Mouse (Mus musculus) G1E (cell line): ENCODE results near the gene Fsip1. TPM values are rescaled to one million over a fixed set of nuclear protein-coding genes. Genes with fewer than 3 reads are reported as not detected.

Source experiments
- ATAC-seq: 2 replicates; pipeline ENCODE4 v1.8.0; 2016; ENCODE audit warnings: mild to moderate bottlenecking; ENCODE audit not compliant: insufficient number of reproducible peaks, poor library complexity, low FRiP score, severe bottlenecking; ENCODE audit errors: extremely low read depth
- DNase-seq: peaks from one replicate; pipeline ENCODE4 v3.0.0; 2012; ENCODE audit warnings: low spot score
- H3K27me3 ChIP-seq: 2 replicates; pipeline ENCODE4 v1.6.1; 2012; ENCODE audit warnings: mild to moderate bottlenecking, low read length, inconsistent platforms; ENCODE audit not compliant: insufficient read depth
- H3K36me3 ChIP-seq: replicated peaks from 2 replicates; pipeline ENCODE3; 2012; ENCODE audit warnings: mild to moderate bottlenecking, inconsistent platforms
- H3K4me1 ChIP-seq: 2 replicates; pipeline ENCODE4 v1.6.1; 2012; ENCODE audit warnings: low read depth, low read length, inconsistent platforms, mixed read lengths; ENCODE audit not compliant: insufficient read depth
- H3K4me3 ChIP-seq: 2 replicates; pipeline ENCODE4 v1.5.1; 2012; ENCODE audit warnings: low read depth, mild to moderate bottlenecking, inconsistent platforms, low read length, moderate library complexity, mixed read lengths
- H3K9me3 ChIP-seq: replicated peaks from 2 replicates; pipeline ENCODE4 v1.6.1; 2012; ENCODE audit warnings: inconsistent platforms
- CTCF ChIP-seq: IDR thresholded peaks from 2 replicates; pipeline ENCODE4 v1.5.1; 2012; ENCODE audit warnings: low read depth, low read length, inconsistent platforms, mixed read lengths
- GATA1 ChIP-seq: IDR thresholded peaks from 2 replicates; pipeline ENCODE4 v1.6.1; 2012; ENCODE audit warnings: borderline replicate concordance, low read length, inconsistent platforms, mixed read lengths
- GATA2 ChIP-seq: IDR thresholded peaks from 2 replicates; pipeline ENCODE4 v1.6.1; 2012; ENCODE audit warnings: low read depth, low read length, inconsistent platforms, borderline replicate concordance
- POLR2AphosphoS5 ChIP-seq: IDR thresholded peaks from 2 replicates; pipeline ENCODE4 v1.6.1; 2012; ENCODE audit warnings: low read depth, low read length, inconsistent platforms; ENCODE audit not compliant: insufficient replicate concordance
- TAL1 ChIP-seq: conservative IDR thresholded peaks from 2 replicates; pipeline ENCODE4 v1.6.1; 2012; ENCODE audit warnings: low read depth, low read length, inconsistent platforms, mixed read lengths
- polyA plus RNA-seq: library from polyadenylated mRNA; stranded (reverse); fragments of >175 nt; gene quantifications from 2 replicates; pipeline ENCODE4 v1.2.3, GENCODE M21; 2012
- total RNA-seq, 2 experiments: library from RNA; stranded (forward) in 1 of 2; stranded (reverse) in 1 of 2; fragments of 200-1000 nt in 1 of 2; fragments of >200 nt in 1 of 2; fragmentation: Nextera tagmentation in 1 of 2; gene quantifications; 2 replicates each; pipeline ENCODE4 v1.2.3; 2014 to 2017

The Fsip1 gene
- total and polyA plus RNA-seq, 3 experiments = 0.27 TPM; not detected in 2

GRCm38 (mm10) chr2:118199867-118200266, 56.9 kb downstream of the Fsip1 start:
- ATAC-seq (peak; percentile 57), DNase-seq (peak; percentile 20)
- no peak overlapping the region for H3K4me3 ChIP-seq
- no peaks in the 10 kb centered on the region for H3K36me3 ChIP-seq
- TF ChIP-seq GATA1 (no peak), TAL1 (no peak), CTCF (peak; percentile 68), GATA2 (no peak)
- H3K4me1 ChIP-seq = no peaks in the 10 kb centered on the region
- H3K9me3 ChIP-seq = no peaks in the 10 kb centered on the region
- no peaks in the 10 kb centered on the region for H3K27me3 ChIP-seq

- H3K4me3 ChIP-seq = no peak overlapping the region
- H3K9me3 ChIP-seq = no peaks in the 10 kb centered on the region
- TF ChIP-seq POLR2AphosphoS5 (no peak), GATA2 (no peak), CTCF (no peak), GATA1 (no peak)
- H3K4me1 ChIP-seq = no peaks in the 10 kb centered on the region
- ATAC-seq (no peak), DNase-seq (no peak)
- H3K36me3 ChIP-seq = no peaks in the 10 kb centered on the region
- H3K27me3 ChIP-seq = no peaks in the 10 kb centered on the region
These were observed 59.8 kb downstream of the Fsip1 start for GRCm38 (mm10) chr2:118196966-118197365.

GRCm38 (mm10) chr2:118182136-118182535, 74.6 kb downstream of the Fsip1 start:
- TF ChIP-seq GATA2 (no peak), GATA1 (no peak)
- ATAC-seq = no peak
- Histone ChIP-seq H3K36me3 (no peaks in the 10 kb centered on the region), H3K9me3 (no peaks in the 10 kb centered on the region), H3K4me3 (no peak overlapping the region), H3K4me1 (no peaks in the 10 kb centered on the region), H3K27me3 (no peaks in the 10 kb centered on the region)
- no peak for DNase-seq

- H3K27me3 ChIP-seq = no peaks in the 10 kb centered on the region
- TF ChIP-seq POLR2AphosphoS5 = no peak
- TF ChIP-seq TAL1 = no peak
- TF ChIP-seq CTCF = no peak
- TF ChIP-seq GATA2 = no peak
- no peak for TF ChIP-seq GATA1
- DNase-seq (no peak), ATAC-seq (no peak)
- no peaks in the 10 kb centered on the region for H3K9me3 ChIP-seq
- H3K4me3 ChIP-seq = no peak overlapping the region
- no peaks in the 10 kb centered on the region for H3K36me3 ChIP-seq
- H3K4me1 ChIP-seq = no peaks in the 10 kb centered on the region
These were observed 76.7 kb downstream of the Fsip1 start for GRCm38 (mm10) chr2:118179873-118180585.

- Histone ChIP-seq H3K9me3 (no peaks in the 10 kb centered on the region), H3K4me1 (no peaks in the 10 kb centered on the region), H3K27me3 (no peaks in the 10 kb centered on the region), H3K36me3 (no peaks in the 10 kb centered on the region), H3K4me3 (no peak overlapping the region)
- no peak for TF ChIP-seq TAL1
- TF ChIP-seq GATA1 = no peak
- TF ChIP-seq POLR2AphosphoS5 = no peak
- no peak for TF ChIP-seq GATA2
- no peak for TF ChIP-seq CTCF
- ATAC-seq = no peak
- DNase-seq = no peak
These were observed 77.3 kb downstream of the Fsip1 start for GRCm38 (mm10) chr2:118179472-118179871.

GRCm38 (mm10) chr2:118174558-118175383, 82.0 kb downstream of the Fsip1 start:
- no peak for ATAC-seq
- no peaks in the 10 kb centered on the region for H3K36me3 ChIP-seq
- no peaks in the 10 kb centered on the region for H3K27me3 ChIP-seq
- H3K9me3 ChIP-seq = no peaks in the 10 kb centered on the region
- no peak overlapping the region for H3K4me3 ChIP-seq
- H3K4me1 ChIP-seq = no peaks in the 10 kb centered on the region
- no peak for TF ChIP-seq TAL1
- TF ChIP-seq GATA2 = no peak
- no peak for TF ChIP-seq POLR2AphosphoS5
- TF ChIP-seq CTCF = no peak
- no peak for TF ChIP-seq GATA1
- no peak for DNase-seq
